Mouse (Mus musculus) small intestine, adult 2 months (tissue): ENCODE measurements around the gene Gfra1.

Experiments
- CTCF ChIP-seq: fragments of 200-500 bp; IDR thresholded peaks from 2 replicates; pipeline ENCODE4 v1.5.1; 2012; ENCODE audit warnings: low read depth, mild to moderate bottlenecking, control low read depth, inconsistent platforms, low read length, moderate library complexity, mixed read lengths; ENCODE audit not compliant: insufficient replicate concordance, insufficient read length; ENCODE audit errors: extremely low read depth
- POLR2A ChIP-seq: fragments of 200-500 bp; IDR thresholded peaks from 2 replicates; pipeline ENCODE4 v1.6.1; 2012; ENCODE audit warnings: low read depth, mild to moderate bottlenecking, control low read depth, inconsistent platforms, low read length, moderate library complexity

- TF ChIP-seq POLR2A (no peak), CTCF (no peak)
These were observed 66.2 kb downstream of the Gfra1 start for GRCm38 (mm10) chr19:58389466-58389865.
